Mouse (Mus musculus) CD4-positive helper T cell, adult 2 months (primary cell): ENCODE measurements around the gene AU040320.

Experiments used
- DNase-seq: peaks from one replicate; pipeline ENCODE4 v3.0.0-alpha.2; 2012; ENCODE audit warnings: low read depth, missing footprints, low spot score

The AU040320 gene

DNA sequence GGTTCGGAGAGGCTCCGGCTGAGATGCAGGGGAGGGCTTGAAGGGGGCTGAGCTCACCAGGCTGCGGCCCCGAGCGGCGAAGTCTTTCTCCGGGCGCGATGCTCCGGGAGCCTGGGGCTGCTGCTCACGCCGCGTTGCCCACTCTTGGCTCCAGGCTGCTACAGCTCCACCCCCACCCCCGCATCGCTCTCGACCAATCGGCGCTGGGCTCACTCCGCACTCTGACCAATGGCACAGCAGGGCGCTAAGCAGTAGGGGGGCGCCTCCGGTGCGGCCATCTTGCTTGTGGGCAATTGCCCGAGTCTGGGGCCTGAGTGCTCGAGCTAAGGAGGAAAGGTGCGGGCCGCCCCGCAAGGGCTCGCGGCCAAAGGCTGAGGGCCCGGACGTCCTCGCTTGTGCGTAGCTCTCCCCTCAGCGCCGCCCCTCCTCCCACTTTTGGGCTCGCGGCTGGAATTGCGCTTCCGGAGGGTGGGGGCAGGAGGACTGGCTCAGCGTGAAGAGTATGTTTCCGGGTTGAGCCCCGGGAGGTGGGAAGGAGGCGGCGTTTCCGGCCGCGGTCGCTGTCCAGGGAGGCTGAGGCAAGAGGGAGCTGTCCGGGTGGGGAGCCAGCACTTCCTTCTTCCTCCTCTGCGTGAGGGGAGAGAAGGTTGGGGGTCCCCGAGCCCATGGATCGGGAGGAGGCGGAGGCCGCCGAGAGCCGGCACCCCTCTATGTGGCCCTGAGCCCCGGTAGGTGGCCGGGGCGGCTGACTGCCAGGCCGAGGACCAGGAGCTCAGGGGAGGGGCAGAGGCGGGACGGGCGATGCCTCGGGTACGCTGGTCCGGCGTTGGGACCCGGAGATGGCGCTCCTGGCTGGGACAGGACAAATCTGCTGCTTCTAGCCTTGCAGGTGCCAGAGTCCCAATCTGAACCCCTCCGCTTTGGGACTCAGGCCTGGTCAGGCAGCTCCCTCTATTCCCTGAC lies at the start of gene AU040320, which contains the start of gene Ncdn:
AU040320 (plus strand) TSS at position 277 of the 963 bp plus-strand sequence.
Ncdn (minus strand) TSS at position 171 of the 963 bp plus-strand sequence.
- DNase-seq: peak; percentile 97

DNA sequence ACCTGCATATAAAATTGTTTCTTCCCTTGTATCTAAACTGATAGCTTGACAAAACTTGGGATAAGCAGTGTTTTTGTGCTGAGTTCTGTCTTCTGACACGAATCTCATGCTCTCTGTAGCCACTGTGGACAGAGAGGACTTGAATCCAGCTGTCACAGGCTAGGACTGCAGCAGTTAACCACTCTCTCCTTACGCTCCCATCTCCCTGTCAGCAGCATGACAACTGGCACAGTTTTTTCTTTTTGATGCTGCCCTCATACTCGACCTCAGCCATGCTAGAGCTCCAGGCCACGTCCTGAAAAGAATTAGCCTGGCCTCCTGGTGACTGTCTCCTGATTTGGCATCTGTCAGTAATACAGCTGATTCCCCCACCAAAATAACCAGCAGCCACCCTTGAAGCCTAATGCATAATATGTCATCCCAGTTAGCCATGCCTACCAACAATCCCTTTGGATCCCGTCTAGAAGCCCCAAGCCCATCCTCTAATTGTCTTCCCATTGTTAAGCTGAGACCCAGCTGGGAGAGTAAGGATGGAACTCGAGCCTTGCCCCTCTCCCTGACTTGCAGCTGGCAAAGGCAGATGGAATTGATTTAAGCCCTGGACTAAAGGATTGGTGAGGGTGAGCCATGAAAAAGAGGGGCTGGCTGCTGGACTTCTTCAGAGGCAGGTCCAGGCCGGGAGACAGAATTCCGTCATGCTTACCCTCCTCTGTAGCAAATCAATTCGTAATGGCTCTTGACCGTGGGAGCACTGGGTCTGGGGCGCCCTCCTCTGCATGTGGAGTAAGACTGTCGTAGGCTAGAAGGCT lies 46.5 kb upstream of the AU040320 start:
- no peak for DNase-seq

GRCm38 (mm10) chr4:126707439-126707826 lies 45.9 kb upstream of the AU040320 start:
- no peak for DNase-seq

DNA sequence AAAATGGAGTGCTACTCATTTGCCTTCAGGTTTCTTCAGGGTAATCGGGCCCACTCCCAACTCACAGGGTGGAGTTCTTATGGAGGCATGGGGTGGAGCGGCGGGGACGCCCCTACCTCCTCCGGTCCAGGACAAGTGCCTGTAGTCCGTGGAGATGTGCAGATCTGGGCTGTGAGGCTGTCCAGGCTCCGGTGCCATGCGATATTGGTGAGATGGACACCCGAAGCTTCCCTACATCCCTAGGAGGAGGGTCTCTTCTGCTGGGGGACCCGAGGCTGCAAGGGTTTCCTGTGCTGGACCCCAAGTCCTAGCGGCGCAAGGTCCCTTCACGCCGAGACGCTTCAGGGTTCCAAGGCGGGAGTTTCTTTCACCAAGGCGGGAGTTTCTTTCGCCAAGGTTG lies 21.2 kb upstream of the AU040320 start:
- no peak for DNase-seq

DNA sequence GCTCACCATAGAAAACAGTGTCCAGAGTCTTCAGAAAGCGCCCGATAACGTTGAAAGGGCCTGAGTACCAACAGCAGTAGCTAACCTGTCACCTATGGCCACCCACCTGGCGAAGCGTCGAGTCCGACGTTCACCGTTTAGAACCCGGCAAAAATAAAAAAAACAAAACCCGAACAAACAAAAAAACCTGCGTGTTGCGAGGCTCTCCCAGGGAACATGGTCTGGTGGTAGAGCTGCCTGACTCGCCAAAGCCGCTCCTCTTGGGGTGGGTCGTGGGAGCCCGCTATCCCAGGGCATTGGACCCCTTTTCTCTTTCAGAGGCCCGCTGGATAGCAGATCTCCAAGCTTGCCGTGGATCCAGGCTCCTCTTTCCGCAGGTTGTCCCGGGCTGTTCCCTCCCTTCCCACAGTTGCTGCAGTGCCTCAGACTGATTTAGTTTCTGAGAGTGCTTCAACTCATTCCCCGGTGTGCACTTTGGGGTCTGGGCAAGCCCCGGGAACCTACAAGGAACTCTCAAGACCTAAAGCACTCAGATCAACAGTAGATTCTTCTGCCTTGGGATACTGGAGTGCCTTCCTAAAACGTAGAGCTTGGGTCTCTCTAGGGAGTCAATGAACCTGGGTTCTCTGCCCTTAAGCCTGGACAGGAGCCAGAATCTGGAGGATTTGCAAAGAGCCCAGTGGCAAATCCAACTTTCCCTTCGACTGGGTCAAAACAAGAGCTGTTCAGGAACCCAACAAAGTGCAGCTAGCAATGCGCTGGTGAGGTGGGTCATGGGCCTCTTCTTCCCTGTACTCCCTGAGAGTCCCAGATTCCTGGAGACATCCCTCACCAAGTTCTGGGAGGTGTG lies 20.6 kb upstream of the AU040320 start:
- DNase-seq: no peak

GRCm38 (mm10) chr4:126734001-126734603 lies 19.2 kb upstream of the AU040320 start:
- no peak for DNase-seq

DNA sequence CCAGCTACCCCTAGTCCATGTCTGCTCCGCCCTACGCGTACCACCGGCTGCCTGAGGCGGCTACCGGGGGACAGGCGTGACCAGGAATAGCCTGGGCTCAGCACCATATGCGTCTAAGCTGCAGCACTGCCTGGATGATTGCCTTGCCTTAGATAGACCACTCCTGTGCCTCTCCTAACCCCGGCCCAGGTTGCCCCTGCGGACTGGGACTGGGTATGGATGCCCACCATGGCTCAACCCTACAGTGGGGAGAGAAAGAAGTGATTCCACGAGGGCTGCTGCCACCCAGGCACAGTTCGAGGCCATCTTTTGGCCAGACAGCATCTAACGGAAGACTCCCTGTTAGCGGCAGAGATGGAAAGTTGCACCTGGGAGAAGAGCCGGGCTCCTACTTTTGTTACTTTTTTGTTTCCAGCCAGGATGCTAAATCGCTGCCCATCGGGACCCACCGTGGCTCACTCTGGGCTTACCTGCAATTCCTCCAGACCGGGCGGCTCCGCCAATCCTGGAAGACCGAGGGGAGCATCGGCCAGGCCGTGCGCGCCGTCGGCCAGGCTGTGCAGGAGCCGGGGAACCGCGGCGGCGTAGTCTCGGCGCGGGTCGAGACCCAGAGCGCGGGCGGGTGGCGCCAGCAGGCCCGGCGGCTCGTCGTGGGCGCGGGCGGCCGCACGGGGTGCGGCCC lies 18.5 kb upstream of the AU040320 start:
- no peak for DNase-seq

GRCm38 (mm10) chr4:126735382-126736000 lies 17.9 kb upstream of the AU040320 start:
- DNase-seq: no peak

GRCm38 (mm10) chr4:126736001-126736414 lies 17.3 kb upstream of the AU040320 start, which contains the start of gene Tfap2e:
TSS of gene Tfap2e (minus strand) at chr4:126736240.
- DNase-seq: no peak

- DNase-seq: no peak
These were observed 13.2 kb upstream of the AU040320 start for GRCm38 (mm10) chr4:126739966-126740676.

GRCm38 (mm10) chr4:126741448-126741847 lies 11.9 kb upstream of the AU040320 start:
- peak; percentile 76 for DNase-seq

- no peak for DNase-seq
These were observed 10.4 kb upstream of the AU040320 start for GRCm38 (mm10) chr4:126742976-126743375.

- DNase-seq: no peak
These were observed 9.6 kb upstream of the AU040320 start for GRCm38 (mm10) chr4:126743713-126744112.

DNA sequence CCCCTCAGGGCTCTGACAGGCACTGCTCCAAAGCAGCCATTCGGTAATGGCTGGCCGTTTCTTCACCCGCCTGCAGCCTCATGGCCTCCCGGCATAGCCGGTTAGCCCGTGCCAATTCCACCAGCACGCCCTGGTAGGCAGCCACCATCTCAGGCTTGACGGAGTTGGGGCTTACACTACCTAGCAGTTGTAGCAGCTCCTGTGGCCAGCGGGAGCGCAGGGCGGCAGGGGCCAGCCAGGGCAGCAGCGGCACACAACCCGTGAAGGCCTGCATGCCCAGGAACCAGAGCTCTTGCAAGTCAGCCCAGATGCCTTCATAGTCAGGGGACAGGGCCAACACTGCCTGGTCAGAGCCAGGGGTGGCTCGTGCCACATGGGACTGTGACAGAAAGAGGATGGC lies 8.5 kb upstream of the AU040320 start:
- no peak for DNase-seq

- DNase-seq: peak; percentile 59
These were observed 7.7 kb upstream of the AU040320 start for GRCm38 (mm10) chr4:126745506-126746193.

DNA sequence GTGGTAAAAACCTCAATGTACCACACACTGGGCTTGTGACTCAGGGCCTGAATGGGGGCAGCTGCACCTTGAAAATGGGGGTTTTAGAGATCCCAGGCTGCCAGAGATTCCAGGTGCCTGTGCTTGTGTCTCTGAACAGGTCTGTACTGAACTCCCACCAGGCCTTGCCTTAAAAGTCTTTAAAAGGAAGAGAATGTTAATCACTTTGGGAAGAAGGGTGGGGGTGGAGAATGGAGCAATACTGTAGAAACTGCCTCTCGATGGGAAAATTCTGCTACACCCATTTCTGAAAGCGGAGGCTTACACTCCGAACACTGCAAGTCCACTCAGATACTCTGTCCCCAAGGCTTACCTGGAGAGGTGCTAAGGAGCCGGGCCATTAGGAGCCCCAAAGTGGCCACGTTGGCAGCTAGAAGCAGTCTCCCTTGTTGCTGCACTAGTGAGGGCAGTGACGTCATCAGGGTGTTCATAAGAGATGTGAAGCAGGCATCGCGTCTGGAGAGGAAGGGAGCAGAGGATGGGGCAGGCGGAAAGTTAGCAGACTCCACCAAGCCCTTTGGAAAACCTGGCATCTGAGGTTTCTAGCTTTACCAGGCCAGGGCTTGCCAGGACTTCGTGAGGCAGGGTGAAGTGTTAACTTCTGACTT lies 7.0 kb upstream of the AU040320 start:
- no peak for DNase-seq

DNA sequence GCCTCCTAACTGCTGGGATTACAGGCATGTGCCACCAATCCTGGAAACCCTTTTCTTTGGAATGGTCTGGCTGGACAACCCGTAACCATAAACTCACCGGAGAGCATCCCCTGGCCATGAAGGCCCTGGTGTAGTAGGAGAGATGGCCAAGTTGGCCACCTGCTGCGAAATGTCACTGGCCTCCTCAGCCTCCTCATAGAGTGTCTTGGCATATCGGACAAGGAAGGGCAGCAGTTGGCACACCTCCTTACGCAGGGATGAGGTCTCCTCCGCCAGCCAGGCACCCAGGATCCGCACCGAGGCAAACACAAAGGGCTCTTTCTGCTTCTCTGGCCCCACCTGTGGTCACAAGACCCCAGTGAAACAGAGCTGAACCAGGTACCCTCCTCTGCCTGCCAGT lies 5.0 kb upstream of the AU040320 start:
- DNase-seq: no peak

DNA sequence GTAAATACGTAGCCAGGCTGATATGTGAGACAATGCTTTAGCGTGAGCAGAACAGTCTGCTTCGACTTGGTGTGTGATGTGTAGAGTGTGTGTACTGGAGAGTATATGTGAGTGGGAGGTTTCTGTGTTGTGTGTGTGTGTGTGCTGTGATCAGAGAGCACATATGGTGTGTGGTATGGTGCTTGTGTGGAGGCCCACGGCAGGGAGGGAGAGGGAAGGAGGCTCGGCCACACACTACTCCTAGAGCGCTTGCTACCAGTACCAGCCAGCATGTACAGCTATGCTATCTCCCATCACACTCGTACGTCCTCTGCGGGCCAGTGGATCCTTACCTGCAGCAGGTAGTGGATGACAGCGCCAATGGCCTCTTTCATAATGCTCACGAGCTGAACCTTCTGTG lies 3.8 kb upstream of the AU040320 start:
- DNase-seq: no peak
